Mouse (Mus musculus): ENCODE data around the gene Slc46a3. TPM values are rescaled to one million over a fixed set of nuclear protein-coding genes. Genes with fewer than 3 reads are reported as not detected.

The Slc46a3 gene
- total RNA-seq, 2 experiments from 2014 or later: 3.1 to 3.7 TPM

DNA sequence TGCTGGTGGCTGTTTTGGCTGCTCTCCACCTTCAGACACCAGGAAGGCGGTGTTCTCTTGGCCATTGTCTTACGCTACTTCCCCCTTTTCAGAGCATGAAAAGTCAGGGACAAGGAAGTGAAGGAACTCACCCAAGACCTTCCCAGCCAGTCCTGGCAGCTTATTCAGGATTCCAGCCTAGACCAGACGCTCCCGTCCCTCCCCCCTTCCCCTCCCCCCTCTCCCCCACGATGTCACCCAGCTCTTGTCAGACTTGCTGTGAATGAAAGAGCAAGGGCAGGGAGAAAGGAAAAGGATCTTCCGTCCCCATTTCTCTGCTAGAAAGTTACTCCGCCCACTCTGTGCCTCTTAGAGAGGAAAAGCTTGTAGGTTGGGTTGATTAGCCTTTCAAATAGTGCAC is 51.3 kb downstream of the Slc46a3 start:
- no peak for DNase-seq

DNA sequence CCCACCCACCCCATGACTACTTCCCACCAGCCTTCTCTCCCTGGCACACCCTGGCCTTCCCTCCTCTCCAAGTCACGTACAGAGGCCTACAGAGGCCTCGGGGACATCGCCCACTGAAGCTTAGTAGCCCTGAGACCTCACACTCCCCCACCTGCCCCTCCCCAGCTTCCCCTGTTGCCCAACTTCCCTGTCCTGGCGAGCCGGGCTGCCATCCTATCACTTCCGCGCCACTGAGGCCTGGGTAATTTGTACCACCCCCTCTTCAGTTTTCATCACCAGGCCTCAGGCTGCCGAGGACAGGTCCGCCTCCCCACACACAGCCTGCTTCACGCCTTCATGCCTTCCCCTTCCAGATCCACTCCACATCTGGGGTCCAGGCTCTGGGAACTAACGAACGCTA is 55.2 kb downstream of the Slc46a3 start:
- DNase-seq: no peak

DNA sequence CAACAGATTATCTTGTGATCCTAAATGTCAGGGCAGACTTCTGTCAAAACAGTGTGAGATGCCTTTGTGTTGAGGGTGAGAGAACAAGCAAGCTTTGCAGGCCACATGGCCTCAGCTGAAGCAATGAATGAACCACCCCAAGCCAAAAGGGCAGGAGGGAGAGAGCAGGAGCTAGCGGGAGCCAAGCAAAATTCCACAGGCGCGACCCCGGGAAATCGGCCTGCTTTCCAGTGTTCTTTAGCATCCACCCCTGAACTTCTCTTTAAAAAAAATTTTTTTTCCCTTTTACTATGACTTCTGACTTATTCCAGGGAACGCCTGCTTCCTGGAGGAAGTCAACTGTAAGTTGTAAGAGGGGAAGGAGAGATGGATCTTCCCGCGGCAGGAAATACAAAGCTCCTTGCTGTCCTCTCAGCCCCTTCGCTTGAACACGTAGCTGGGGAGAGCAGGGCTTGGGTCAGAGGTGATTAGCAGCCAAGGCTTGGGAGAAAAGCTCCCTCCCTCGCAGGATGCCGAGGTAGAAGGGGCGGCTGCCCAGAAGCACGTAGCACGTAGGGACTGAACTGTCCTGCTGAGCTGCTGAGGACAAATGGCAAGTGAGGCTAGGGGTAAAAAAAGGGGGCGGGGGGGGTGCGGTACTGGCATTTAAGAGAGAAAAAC is 59.6 kb downstream of the Slc46a3 start:
- no peak for DNase-seq

- DNase-seq: no peak
Measured at GRCm38 (mm10) chr5:147832842-147833241, 61.8 kb downstream of the Slc46a3 start.

GRCm38 (mm10) chr5:147828846-147829245 is 65.8 kb downstream of the Slc46a3 start:
- no peak for DNase-seq

Other genes starting within 250 kb of the Slc46a3 start
- 10 to 100 TPM; 44.1 to 45.8 TPM for gene Flt1, start 168.8 kb downstream of the Slc46a3 start, total RNA-seq (2021)
- 100 to 1,000 TPM; 129 to 148 TPM for gene Pomp, start 34.4 kb downstream of the Slc46a3 start, total RNA-seq (2021)
- 100 to 1,000 TPM; 116 to 127 TPM for gene Mtus2, start 62.5 kb upstream of the Slc46a3 start, total RNA-seq (2021)

All from heart, postnatal 4 days (tissue).